Mouse (Mus musculus): ENCODE measurements around the gene Cfap45. TPM values are rescaled to one million over a fixed set of nuclear protein-coding genes. Genes with fewer than 3 reads are reported as not detected.

Gene Cfap45
- polyA plus RNA-seq, 1 experiment: 0.20 TPM

- H3K4me3 ChIP-seq (ENCODE audit: extremely low read depth, insufficient read depth, insufficient read length): peak overlapping the region; percentile 40; the same call in 1 of the 2 replicates
- peak overlapping the region; percentile 27 for H3K27ac ChIP-seq (ENCODE audit: insufficient read depth, low read length)
- H3K4me1 ChIP-seq (ENCODE audit: control insufficient read depth, insufficient read depth, insufficient read length): peaks cover 19% of the 10 kb centered on the region
- H3K27me3 ChIP-seq (ENCODE audit: control insufficient read depth, insufficient read depth, low read length): no peaks in the 10 kb centered on the region
- DNase-seq (ENCODE audit: low read depth in 1 of 2, low spot score in 2 of 2): no peak
- 3% methylated on average over 15 of the region's 15 CpGs for WGBS
- TF ChIP-seq CTCF (IDR thresholded peaks at IDR 0.05; ENCODE audit: extremely low read depth, insufficient read depth, insufficient read length, insufficient replicate concordance): peak; percentile 4; the same call in 1 of the 2 replicates
- no peak for TF ChIP-seq POLR2A (IDR thresholded peaks at IDR 0.05; ENCODE audit: low read depth, low read length)
- H3K36me3 ChIP-seq (ENCODE audit: control insufficient read depth, insufficient read depth, low read length): no peaks in the 10 kb centered on the region
These were observed 4.6 kb downstream of the Cfap45 start for GRCm38 (mm10) chr1:172525027-172525764.

- H3K4me3 ChIP-seq (ENCODE audit: extremely low read depth, insufficient read depth, insufficient read length): peak overlapping the region; percentile 47
- 18% methylated on average over 7 of the region's 7 CpGs for WGBS
- H3K36me3 ChIP-seq (ENCODE audit: control insufficient read depth, insufficient read depth, low read length): no peaks in the 10 kb centered on the region
- no peak for DNase-seq (ENCODE audit: low read depth in 1 of 2, low spot score in 2 of 2)
- H3K27ac ChIP-seq (ENCODE audit: insufficient read depth, low read length): peak overlapping the region; percentile 45; the same call in 1 of the 2 replicates
- H3K27me3 ChIP-seq (ENCODE audit: control insufficient read depth, insufficient read depth, low read length): no peaks in the 10 kb centered on the region
- TF ChIP-seq CTCF (IDR thresholded peaks at IDR 0.05; ENCODE audit: extremely low read depth, insufficient read depth, insufficient read length, insufficient replicate concordance) (no peak), POLR2A (IDR thresholded peaks at IDR 0.05; ENCODE audit: low read depth, low read length) (no peak)
- H3K4me1 ChIP-seq (ENCODE audit: control insufficient read depth, insufficient read depth, insufficient read length): peaks cover 19% of the 10 kb centered on the region
These were observed 5.4 kb downstream of the Cfap45 start for GRCm38 (mm10) chr1:172525971-172526370.

- no peak for DNase-seq (ENCODE audit: low read depth in 1 of 2, low spot score in 2 of 2)
- Histone ChIP-seq H3K27ac (ENCODE audit: insufficient read depth, low read length) (peak overlapping the region; percentile 45), H3K27me3 (ENCODE audit: control insufficient read depth, insufficient read depth, low read length) (no peaks in the 10 kb centered on the region), H3K4me1 (ENCODE audit: control insufficient read depth, insufficient read depth, insufficient read length) (peaks cover 16% of the 10 kb centered on the region), H3K4me3 (ENCODE audit: extremely low read depth, insufficient read depth, insufficient read length) (peak overlapping the region; percentile 47), H3K36me3 (ENCODE audit: control insufficient read depth, insufficient read depth, low read length) (no peaks in the 10 kb centered on the region)
- no peak for TF ChIP-seq CTCF (IDR thresholded peaks at IDR 0.05; ENCODE audit: extremely low read depth, insufficient read depth, insufficient read length, insufficient replicate concordance)
- TF ChIP-seq POLR2A (IDR thresholded peaks at IDR 0.05; ENCODE audit: low read depth, low read length): no peak
- 4% methylated on average over 23 of the region's 23 CpGs for WGBS
These were observed 5.9 kb downstream of the Cfap45 start for GRCm38 (mm10) chr1:172526380-172527081.

GRCm38 (mm10) chr1:172527431-172527830 lies 6.8 kb downstream of the Cfap45 start:
- 93% methylated on average over 10 of the region's 10 CpGs for WGBS
- Histone ChIP-seq H3K4me3 (ENCODE audit: extremely low read depth, insufficient read depth, insufficient read length) (no peak overlapping the region), H3K27me3 (ENCODE audit: control insufficient read depth, insufficient read depth, low read length) (no peaks in the 10 kb centered on the region), H3K27ac (ENCODE audit: insufficient read depth, low read length) (no peak overlapping the region), H3K36me3 (ENCODE audit: control insufficient read depth, insufficient read depth, low read length) (no peaks in the 10 kb centered on the region), H3K4me1 (ENCODE audit: control insufficient read depth, insufficient read depth, insufficient read length) (peaks cover 14% of the 10 kb centered on the region)
- TF ChIP-seq POLR2A (IDR thresholded peaks at IDR 0.05; ENCODE audit: low read depth, low read length) (no peak), CTCF (IDR thresholded peaks at IDR 0.05; ENCODE audit: extremely low read depth, insufficient read depth, insufficient read length, insufficient replicate concordance) (no peak)
- no peak for DNase-seq (ENCODE audit: low read depth in 1 of 2, low spot score in 2 of 2)

GRCm38 (mm10) chr1:172528701-172529100 lies 8.1 kb downstream of the Cfap45 start:
- peak; percentile 99 for TF ChIP-seq CTCF (IDR thresholded peaks at IDR 0.05; ENCODE audit: extremely low read depth, insufficient read depth, insufficient read length, insufficient replicate concordance)
- no peak for TF ChIP-seq POLR2A (IDR thresholded peaks at IDR 0.05; ENCODE audit: low read depth, low read length)
- Histone ChIP-seq H3K27ac (ENCODE audit: insufficient read depth, low read length) (no peak overlapping the region), H3K4me3 (ENCODE audit: extremely low read depth, insufficient read depth, insufficient read length) (no peak overlapping the region), H3K27me3 (ENCODE audit: control insufficient read depth, insufficient read depth, low read length) (no peaks in the 10 kb centered on the region), H3K36me3 (ENCODE audit: control insufficient read depth, insufficient read depth, low read length) (no peaks in the 10 kb centered on the region), H3K4me1 (ENCODE audit: control insufficient read depth, insufficient read depth, insufficient read length) (peaks cover 14% of the 10 kb centered on the region)
- WGBS: 5% methylated on average over 7 of the region's 7 CpGs
- peak; percentile 79 to 92 for DNase-seq (ENCODE audit: low read depth in 1 of 2, low spot score in 2 of 2)

GRCm38 (mm10) chr1:172530544-172531220 lies 10.1 kb downstream of the Cfap45 start:
- no peaks in the 10 kb centered on the region for H3K36me3 ChIP-seq (ENCODE audit: control insufficient read depth, insufficient read depth, low read length)
- no peak for DNase-seq (ENCODE audit: low read depth in 1 of 2, low spot score in 2 of 2)
- no peak overlapping the region for H3K4me3 ChIP-seq (ENCODE audit: extremely low read depth, insufficient read depth, insufficient read length)
- H3K27me3 ChIP-seq (ENCODE audit: control insufficient read depth, insufficient read depth, low read length): no peaks in the 10 kb centered on the region
- TF ChIP-seq POLR2A (IDR thresholded peaks at IDR 0.05; ENCODE audit: low read depth, low read length): no peak
- TF ChIP-seq CTCF (IDR thresholded peaks at IDR 0.05; ENCODE audit: extremely low read depth, insufficient read depth, insufficient read length, insufficient replicate concordance): no peak
- peaks cover 6% of the 10 kb centered on the region; the same call in 1 of the 2 replicates for H3K4me1 ChIP-seq (ENCODE audit: control insufficient read depth, insufficient read depth, insufficient read length)
- WGBS: 54% methylated on average over 8 of the region's 8 CpGs
- H3K27ac ChIP-seq (ENCODE audit: insufficient read depth, low read length): no peak overlapping the region
